Mouse (Mus musculus): ENCODE results near the gene Gm21820. TPM values are rescaled to one million over a fixed set of nuclear protein-coding genes. Genes with fewer than 3 reads are reported as not detected.

Gene Gm21820
- not detected for polyA plus RNA-seq (2015; fragmentation: Illumina TruSeq; extraction: RNeasy Lipid Tissue Mini Kit (QIAGEN cat#74804); ENCODE audit: low read depth, low replicate concordance)

DNA sequence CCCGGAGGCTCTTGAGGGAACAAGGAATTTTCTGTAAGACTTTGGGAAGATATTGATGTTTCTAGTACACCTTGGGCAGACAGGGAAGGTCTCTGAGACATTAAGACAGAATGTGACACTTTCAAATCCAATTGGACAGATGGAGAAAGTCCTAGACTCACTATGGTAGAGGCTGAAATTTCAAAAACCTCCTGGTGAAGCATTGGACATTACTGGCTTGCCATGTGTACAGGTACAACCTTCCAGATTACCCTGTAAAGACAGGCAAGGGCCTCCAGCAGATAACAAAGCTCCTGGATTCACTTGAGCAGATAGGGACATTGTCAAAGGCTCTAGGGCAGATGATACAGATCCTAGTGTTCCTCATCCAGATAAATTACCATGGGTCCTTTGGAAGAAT lies at the start of gene Gm21820:
Gene Gm21820 (minus strand): TSS at position 101 of the 400 bp plus-strand sequence.

Other genes with a start within 250 kb of the Gm21820 start
- not detected for gene Gm20918, start 205.5 kb downstream of the Gm21820 start, polyA plus RNA-seq (2015; fragmentation: Illumina TruSeq; extraction: RNeasy Lipid Tissue Mini Kit (QIAGEN cat#74804); ENCODE audit: low read depth, low replicate concordance)